Mouse (Mus musculus): ENCODE results near the gene Hivep3.

DNA sequence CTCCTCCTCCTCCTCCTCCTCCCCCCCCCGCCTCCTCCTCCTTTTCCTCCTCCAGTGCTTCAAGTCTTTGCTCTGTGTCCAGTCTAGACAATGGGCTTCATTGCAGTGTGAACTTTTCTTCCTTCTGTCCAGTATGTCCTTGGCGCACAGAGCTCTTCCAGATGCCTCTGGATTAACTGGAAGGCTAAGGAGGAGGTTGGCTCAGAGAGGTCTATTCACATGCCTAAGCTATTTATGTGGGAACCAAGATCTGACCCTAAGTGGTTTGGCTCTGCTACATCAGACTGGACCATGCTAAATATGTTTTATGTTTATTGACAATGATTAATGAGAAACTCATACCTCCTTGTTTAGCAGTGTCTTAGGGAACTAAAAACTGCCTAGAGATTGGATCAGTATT is 53.1 kb downstream of the Hivep3 start:
- TF ChIP-seq CTCF (IDR thresholded peaks at IDR 0.05; ENCODE audit: borderline replicate concordance, control insufficient read depth, extremely low read depth, insufficient read depth, low read length, poor library complexity) (no peak), POLR2A (IDR thresholded peaks at IDR 0.05; ENCODE audit: control insufficient read depth, extremely low read depth, insufficient read depth, low read length, poor library complexity) (no peak)

Measured in thymus, adult 2 months (tissue).